Mouse (Mus musculus) CH12.LX (cell line): ENCODE data around the gene Cxcr6. TPM values are rescaled to one million over a fixed set of nuclear protein-coding genes. Genes with fewer than 3 reads are reported as not detected.

Experiments
- DNase-seq: peaks from one replicate; pipeline ENCODE4 v3.0.0-alpha.2; 2013; ENCODE audit errors: extremely low read depth
- H3K27ac ChIP-seq: 2 replicates; pipeline ENCODE4 v1.5.1; 2012; ENCODE audit warnings: low read depth, mild to moderate bottlenecking, control low read depth, moderate library complexity; ENCODE audit not compliant: insufficient read depth
- H3K27me3 ChIP-seq: replicated peaks from 2 replicates; pipeline ENCODE3; 2012; ENCODE audit warnings: inconsistent platforms
- H3K36me3 ChIP-seq, 2 experiments: replicated peaks in 1 of 2; 2 replicates each; pipeline versions ENCODE3 to v1.6.1; 2012; ENCODE audit warnings: inconsistent platforms in 1 of 2, low read length in 1 of 2, mild to moderate bottlenecking in 1 of 2, mixed read lengths in 1 of 2, moderate library complexity in 1 of 2; ENCODE audit not compliant: control insufficient read depth in 1 of 2, insufficient read depth in 1 of 2
- H3K4me1 ChIP-seq, 2 experiments: 2 replicates each; pipeline ENCODE4 v1.6.1; 2012; ENCODE audit warnings: inconsistent platforms in 1 of 2, moderate library complexity in 1 of 2; ENCODE audit not compliant: insufficient read depth in 2 of 2, control insufficient read depth in 1 of 2
- H3K4me2 ChIP-seq: 2 replicates; pipeline ENCODE4 v1.6.1; 2012; ENCODE audit warnings: low read depth, mild to moderate bottlenecking, control low read depth; ENCODE audit not compliant: poor library complexity, insufficient read depth, severe bottlenecking
- H3K4me3 ChIP-seq, 3 experiments: fragments of 150-350 bp in 1 of 3; sonication (generic) in 1 of 3; replicated peaks in 1 of 3; 2 replicates each; pipeline versions ENCODE3 to v1.5.1; 2011 to 2012; ENCODE audit warnings: low read depth in 2 of 3, low read length in 2 of 3, mild to moderate bottlenecking in 2 of 3, moderate library complexity in 2 of 3, control low read depth in 1 of 3, improper control_type of control experiment in 1 of 3, inconsistent platforms in 1 of 3, mixed read lengths in 1 of 3; ENCODE audit not compliant: poor library complexity in 1 of 3
- H3K79me2 ChIP-seq: replicated peaks from 2 replicates; pipeline ENCODE4 v1.6.1; 2012; ENCODE audit warnings: mild to moderate bottlenecking, moderate library complexity; ENCODE audit not compliant: control insufficient read depth, poor library complexity, insufficient read depth, severe bottlenecking; ENCODE audit errors: extremely low read depth
- H3K9ac ChIP-seq: 2 replicates; pipeline ENCODE4 v1.6.1; 2012; ENCODE audit warnings: low read depth, mild to moderate bottlenecking, control low read depth, moderate library complexity; ENCODE audit not compliant: insufficient read depth
- H3K9me3 ChIP-seq: replicated peaks from 2 replicates; pipeline ENCODE3; 2012; ENCODE audit warnings: low read length, inconsistent platforms, mixed read lengths
- CHD1 ChIP-seq: IDR thresholded peaks from 2 replicates; pipeline ENCODE4 v1.6.1; 2012; ENCODE audit warnings: low read depth, low read length, improper control_type of control experiment, inconsistent platforms
- CHD2 ChIP-seq: IDR thresholded peaks from 2 replicates; pipeline ENCODE4 v1.6.1; 2011; ENCODE audit warnings: low read length, improper control_type of control experiment
- E2F4 ChIP-seq: IDR thresholded peaks from 2 replicates; pipeline ENCODE4 v1.6.1; 2011; ENCODE audit warnings: low read depth, low read length, improper control_type of control experiment; ENCODE audit not compliant: insufficient replicate concordance
- EP300 ChIP-seq: IDR thresholded peaks from 2 replicates; pipeline ENCODE4 v1.6.1; 2011; ENCODE audit warnings: low read length, improper control_type of control experiment
- JUN ChIP-seq: IDR thresholded peaks from 2 replicates; pipeline ENCODE4 v1.6.1; 2011; ENCODE audit warnings: low read depth, mild to moderate bottlenecking, low read length, improper control_type of control experiment, moderate library complexity; ENCODE audit not compliant: insufficient read depth
- JUND ChIP-seq: conservative IDR thresholded peaks from 2 replicates; pipeline ENCODE4 v1.6.1; 2011; ENCODE audit warnings: low read depth, low read length, improper control_type of control experiment
- MAFK ChIP-seq: IDR thresholded peaks from 2 replicates; pipeline ENCODE4 v1.6.1; 2011; ENCODE audit warnings: low read length, improper control_type of control experiment; ENCODE audit not compliant: insufficient replicate concordance
- MAX ChIP-seq: IDR thresholded peaks from 2 replicates; pipeline ENCODE4 v1.6.1; 2011; ENCODE audit warnings: low read length, improper control_type of control experiment
- MEF2A ChIP-seq: IDR thresholded peaks from 2 replicates; pipeline ENCODE4 v1.6.1; 2014; ENCODE audit warnings: low read depth, mild to moderate bottlenecking, inconsistent platforms, low read length, improper control_type of control experiment, borderline replicate concordance
- MXI1 ChIP-seq: IDR thresholded peaks from 2 replicates; pipeline ENCODE4 v1.6.1; 2011; ENCODE audit warnings: mild to moderate bottlenecking, low read depth, low read length, improper control_type of control experiment
- MYC ChIP-seq: IDR thresholded peaks from 2 replicates; pipeline ENCODE4 v1.6.1; 2011; ENCODE audit warnings: low read depth, mild to moderate bottlenecking, improper control_type of control experiment, low read length
- NELFE ChIP-seq: IDR thresholded peaks from 2 replicates; pipeline ENCODE4 v1.6.1; 2011; ENCODE audit warnings: low read depth, low read length, improper control_type of control experiment
- NRF1 ChIP-seq: IDR thresholded peaks from 2 replicates; pipeline ENCODE4 v1.6.1; 2014; ENCODE audit warnings: low read depth, mild to moderate bottlenecking, inconsistent platforms, low read length, improper control_type of control experiment, moderate library complexity
- POLR2A ChIP-seq: IDR thresholded peaks from 2 replicates; pipeline ENCODE4 v1.6.1; 2011; ENCODE audit warnings: low read depth, mild to moderate bottlenecking, improper control_type of control experiment, low read length
- RAD21 ChIP-seq: IDR thresholded peaks from 2 replicates; pipeline ENCODE4 v1.6.1; 2011; ENCODE audit warnings: low read depth, mild to moderate bottlenecking, low read length, improper control_type of control experiment, moderate library complexity
- SIN3A ChIP-seq: IDR thresholded peaks from 2 replicates; pipeline ENCODE4 v1.6.1; 2012; ENCODE audit warnings: low read length, improper control_type of control experiment, inconsistent platforms
- SMC3 ChIP-seq: IDR thresholded peaks from 2 replicates; pipeline ENCODE4 v1.6.1; 2011; ENCODE audit warnings: low read depth, low read length, improper control_type of control experiment
- TBP ChIP-seq: conservative IDR thresholded peaks from 2 replicates; pipeline ENCODE4 v1.6.1; 2011; ENCODE audit warnings: low read depth, low read length, improper control_type of control experiment
- UBTF ChIP-seq: IDR thresholded peaks from 2 replicates; pipeline ENCODE4 v1.6.1; 2012; ENCODE audit warnings: low read depth, mild to moderate bottlenecking, inconsistent platforms, low read length, improper control_type of control experiment, moderate library complexity
- ZC3H11A ChIP-seq: IDR thresholded peaks from 2 replicates; pipeline ENCODE4 v1.6.1; 2012; ENCODE audit warnings: low read depth, mild to moderate bottlenecking, inconsistent platforms, low read length, improper control_type of control experiment
- ZKSCAN1 ChIP-seq: IDR thresholded peaks from 2 replicates; pipeline ENCODE4 v1.6.1; 2012; ENCODE audit warnings: low read depth, inconsistent platforms, low read length, improper control_type of control experiment, borderline replicate concordance
- ZMIZ1 ChIP-seq: IDR thresholded peaks from 2 replicates; pipeline ENCODE4 v1.6.1; 2012; ENCODE audit warnings: low read depth, mild to moderate bottlenecking, inconsistent platforms, low read length, improper control_type of control experiment
- ZNF384 ChIP-seq: IDR thresholded peaks from 2 replicates; pipeline ENCODE4 v1.6.1; 2012; ENCODE audit warnings: low read depth, low read length, improper control_type of control experiment, inconsistent platforms
- dilution Hi-C: fragments of 300-500 bp; cut with MboI; formaldehyde crosslinking; loops from 2 replicates; pipeline ENCODE4 v1.14.3; 2020; ENCODE audit warnings: low sequenced_read_pairs; ENCODE audit not compliant: extremely low pct_unique_long_range_greater_than_20kb, extremely low pct_ligation_motif_present
- in situ Hi-C: fragments of 300-500 bp; cut with MboI; formaldehyde crosslinking; loops from 3 replicates; pipeline ENCODE4 v1.14.3; 2019; ENCODE audit warnings: low sequenced_read_pairs, low pct_ligation_motif_present, low pct_unique_long_range_greater_than_20kb, mixed read lengths
- polyA plus RNA-seq: library from polyadenylated mRNA; unstranded; fragments of >175 nt; gene quantifications from 2 replicates; pipeline ENCODE4 v1.2.1, GENCODE M21; 2012; ENCODE audit warnings: low read depth; ENCODE audit not compliant: insufficient read length
- total RNA-seq, 2 experiments: library from RNA; depleted of rRNA; stranded (reverse); fragments of 300-350 nt in 1 of 2; fragments of >200 nt in 1 of 2; gene quantifications; 2 replicates each; pipeline ENCODE4 v1.2.3; 2012 to 2014

Gene Cxcr6
- total and polyA plus RNA-seq, 3 experiments: 0.08 to 1.4 (median 1.0) TPM

- peaks cover 29% of the 10 kb centered on the region for H3K79me2 ChIP-seq
- peaks cover 16 to 53% of the 10 kb centered on the region in 2 experiments for H3K4me1 ChIP-seq
- TF ChIP-seq MYC: peak; percentile 81
- no peak; the same call in 1 of the 2 replicates for TF ChIP-seq TBP
- no peak for TF ChIP-seq E2F4
- peak; percentile 90 for TF ChIP-seq CHD2
- TF ChIP-seq UBTF: no peak
- TF ChIP-seq SMC3: peak; percentile 28; the same call in 1 of the 2 replicates
- TF ChIP-seq JUND: 0 out of 2 replicates have a peak, but pooled peaks have one; percentile 20
- peak; percentile 62 for TF ChIP-seq MXI1
- no peak for TF ChIP-seq ZKSCAN1
- no peak; the same call in 1 of the 2 replicates for TF ChIP-seq EP300
- peak; percentile 11 for TF ChIP-seq RAD21
- 0 out of 2 replicates have a peak, but pooled peaks have one; percentile 3 for TF ChIP-seq MAFK
- TF ChIP-seq SIN3A: peak; percentile 90
- peak; percentile 37; the same call in 1 of the 2 replicates for TF ChIP-seq JUN
- TF ChIP-seq ZMIZ1: peak; percentile 47; the same call in 1 of the 2 replicates
- peak; percentile 90 for TF ChIP-seq MEF2A
- no peak for TF ChIP-seq NELFE
- TF ChIP-seq POLR2A: no peak
- TF ChIP-seq CHD1: peak; percentile 93; the same call in 1 of the 2 replicates
- peak; percentile 31; the same call in 1 of the 2 replicates for TF ChIP-seq NRF1
- peak; percentile 30; the same call in 1 of the 2 replicates for TF ChIP-seq ZNF384
- no peak for TF ChIP-seq ZC3H11A
- TF ChIP-seq MAX: peak; percentile 68; the same call in 1 of the 2 replicates
- peak overlapping the region; percentile 98 for H3K27ac ChIP-seq
- peak; percentile 86 for DNase-seq
- H3K4me2 ChIP-seq: peak overlapping the region; percentile 98; the same call in 1 of the 2 replicates
- H3K36me3 ChIP-seq: peaks cover 0 to 4% of the 10 kb centered on the region in 2 experiments
- dilution Hi-C loops: no loop called here
- H3K4me3 ChIP-seq: peak overlapping the region; percentile 78 to 90 (median 83)
- H3K9me3 ChIP-seq: no peaks in the 10 kb centered on the region
- H3K9ac ChIP-seq: peak overlapping the region; percentile 98
- H3K27me3 ChIP-seq: no peaks in the 10 kb centered on the region
- in situ Hi-C loops: no loop called here
Observed at GRCm38 (mm10) chr9:123850705-123851061, 44.4 kb downstream of the Cxcr6 start.
